Mouse (Mus musculus) mammary gland, adult 2 months (tissue): Measurements from ENCODE around the gene Trappc10. TPM values are rescaled to one million over a fixed set of nuclear protein-coding genes. Genes with fewer than 3 reads are reported as not detected.

ENCODE experiments used
- polyA plus RNA-seq: library from polyadenylated mRNA; depleted of rRNA; stranded (reverse); fragments of >200 nt; gene quantifications from 2 replicates; pipeline ENCODE4 v1.2.3, GENCODE M21; 2012; ENCODE audit warnings: low replicate concordance; rRNA removed

Trappc10 gene
- polyA plus RNA-seq: 54.3 and 64.9 TPM in 2 replicates

DNA sequence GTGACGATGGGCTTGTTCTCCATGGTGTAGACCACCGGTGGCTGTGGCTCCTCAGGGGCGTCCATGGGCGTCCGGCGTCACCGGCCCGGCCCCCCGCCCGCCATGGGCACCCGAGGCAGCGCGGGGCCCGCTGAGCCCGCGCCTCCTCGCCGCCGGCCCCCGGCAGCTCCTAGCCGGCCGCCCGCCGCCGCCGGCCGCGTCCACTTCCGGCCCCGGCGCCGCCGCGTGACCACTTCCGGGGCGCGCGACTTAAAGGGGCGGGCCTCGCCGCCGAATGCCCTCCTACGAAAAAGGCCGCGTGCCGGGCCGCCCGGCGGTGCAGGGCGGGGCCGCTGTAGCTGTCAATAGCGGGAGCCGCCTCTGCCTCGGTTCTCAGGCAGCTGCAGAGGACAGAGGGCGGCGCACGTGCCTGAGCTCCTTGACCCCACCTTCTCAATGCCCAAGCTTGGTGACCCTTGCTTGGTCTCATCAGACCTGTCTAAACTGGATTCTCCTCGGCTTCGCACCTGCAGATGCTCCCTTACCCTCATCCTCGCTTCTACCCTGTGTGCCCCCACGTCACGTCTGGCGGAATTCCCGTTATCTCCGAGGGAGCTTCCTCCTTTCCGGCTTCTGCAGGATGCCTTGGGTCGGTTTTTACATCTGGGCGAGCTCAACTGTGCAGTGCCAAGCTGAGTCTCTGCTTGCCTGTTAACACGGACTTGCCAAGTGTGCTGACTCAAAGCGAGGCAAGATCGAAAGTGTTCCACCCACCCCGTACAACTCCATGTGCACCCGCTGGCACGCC is at the start of gene Trappc10:
Gene Trappc10, minus strand, starts transcription at position 204 of the 787 bp plus-strand sequence.

DNA sequence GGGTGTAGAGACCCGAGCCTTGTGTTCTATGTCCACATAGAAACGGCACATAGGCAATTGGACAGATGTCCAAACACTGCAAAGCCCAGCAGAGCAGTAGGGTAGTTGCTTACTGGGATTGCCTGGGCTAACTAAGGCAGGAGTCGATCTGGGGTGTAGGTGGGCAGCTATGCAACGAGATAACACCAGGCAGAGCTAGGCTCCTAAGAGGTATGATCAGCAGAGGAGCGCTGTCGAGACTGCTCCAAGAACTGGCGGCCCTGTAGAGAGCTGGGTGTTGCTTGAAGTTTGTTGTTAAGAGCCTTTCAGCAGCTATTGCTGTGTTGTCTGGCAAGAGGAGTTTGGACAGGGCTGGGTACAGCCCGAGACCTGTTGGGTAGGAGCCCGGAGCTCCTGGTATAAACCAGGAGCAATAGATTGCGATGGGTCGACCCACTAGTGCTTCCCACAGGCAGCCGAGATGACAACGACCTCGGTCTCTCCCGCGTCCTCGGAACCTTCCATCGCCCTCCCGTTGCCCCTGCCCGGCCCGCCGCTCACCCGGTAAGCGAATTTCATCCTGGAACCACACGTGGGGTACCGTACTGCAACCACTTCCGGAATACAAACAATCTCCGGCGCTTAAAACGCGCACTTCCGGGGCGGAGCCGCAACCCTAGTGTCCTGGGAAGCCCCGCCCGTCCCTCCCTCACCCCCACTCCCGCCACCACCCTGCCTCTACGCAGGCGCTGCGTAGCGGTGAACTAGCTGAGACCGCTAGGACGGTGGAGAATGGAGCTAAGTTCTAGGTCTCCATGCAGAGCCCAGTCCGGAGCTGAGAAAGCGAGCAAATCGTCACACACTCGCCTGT is 59.7 kb downstream of the Trappc10 start, which contains the start of gene Pwp2:
Gene Pwp2, minus strand, starts transcription at position 619 of the 850 bp plus-strand sequence.

GRCm38 (mm10) chr10:78169281-78170042 is 75.0 kb downstream of the Trappc10 start, which contains the start of gene D10Jhu81e:
Gene D10Jhu81e (minus strand): TSS chr10:78169782.

Other genes starting within 250 kb of the Trappc10 start
- gene Pfkl, start 234.6 kb downstream of the Trappc10 start, polyA plus RNA-seq: 168 and 171 TPM in 2 replicates
- gene Dnmt3l, start 202.7 kb downstream of the Trappc10 start, polyA plus RNA-seq: 3.0 and 3.2 TPM in 2 replicates
- gene Aire, start 201.0 kb downstream of the Trappc10 start, polyA plus RNA-seq: 1.9 and 5.8 TPM in 2 replicates
- 44.8 and 47.5 TPM in 2 replicates for gene Icosl, start 175.3 kb downstream of the Trappc10 start, polyA plus RNA-seq
- gene D10Jhu81e, start 74.9 kb downstream of the Trappc10 start, polyA plus RNA-seq: 209 and 350 TPM in 2 replicates
- 10.2 and 12.9 TPM in 2 replicates for gene Pwp2, start 59.5 kb downstream of the Trappc10 start, polyA plus RNA-seq
- gene Agpat3, start 107.8 kb upstream of the Trappc10 start, polyA plus RNA-seq: 431 and 505 TPM in 2 replicates
- 51.0 and 63.2 TPM in 2 replicates for gene Rrp1, start 168.4 kb upstream of the Trappc10 start, polyA plus RNA-seq
- 46.1 and 53.4 TPM in 2 replicates for gene Cstb, start 181.0 kb upstream of the Trappc10 start, polyA plus RNA-seq
- gene Pdxk, start 220.3 kb upstream of the Trappc10 start, polyA plus RNA-seq: 36.1 and 37.3 TPM in 2 replicates